Mouse (Mus musculus) CH12.LX (cell line): ENCODE measurements around the gene Tmem44. TPM values are rescaled to one million over a fixed set of nuclear protein-coding genes. Genes with fewer than 3 reads are reported as not detected.
A peak's percentile ranks its signal among the peaks of the same experiment; 100 is the strongest.

Experiments
- DNase-seq: peaks from one replicate; pipeline ENCODE4 v3.0.0-alpha.2; 2013; ENCODE audit errors: extremely low read depth
- H3K27ac ChIP-seq: 2 replicates; pipeline ENCODE4 v1.5.1; 2012; ENCODE audit warnings: low read depth, mild to moderate bottlenecking, control low read depth, moderate library complexity; ENCODE audit not compliant: insufficient read depth
- H3K27me3 ChIP-seq: replicated peaks from 2 replicates; pipeline ENCODE3; 2012; ENCODE audit warnings: inconsistent platforms
- H3K36me3 ChIP-seq, 2 experiments: replicated peaks in 1 of 2; 2 replicates each; pipeline versions ENCODE3 to v1.6.1; 2012; ENCODE audit warnings: inconsistent platforms in 1 of 2, low read length in 1 of 2, mild to moderate bottlenecking in 1 of 2, mixed read lengths in 1 of 2, moderate library complexity in 1 of 2; ENCODE audit not compliant: control insufficient read depth in 1 of 2, insufficient read depth in 1 of 2
- H3K4me1 ChIP-seq, 2 experiments: 2 replicates each; pipeline ENCODE4 v1.6.1; 2012; ENCODE audit warnings: inconsistent platforms in 1 of 2, moderate library complexity in 1 of 2; ENCODE audit not compliant: insufficient read depth in 2 of 2, control insufficient read depth in 1 of 2
- H3K4me2 ChIP-seq: 2 replicates; pipeline ENCODE4 v1.6.1; 2012; ENCODE audit warnings: low read depth, mild to moderate bottlenecking, control low read depth; ENCODE audit not compliant: poor library complexity, insufficient read depth, severe bottlenecking
- H3K4me3 ChIP-seq, 3 experiments: fragments of 150-350 bp in 1 of 3; sonication (generic) in 1 of 3; replicated peaks in 1 of 3; 2 replicates each; pipeline versions ENCODE3 to v1.5.1; 2011 to 2012; ENCODE audit warnings: low read depth in 2 of 3, low read length in 2 of 3, mild to moderate bottlenecking in 2 of 3, moderate library complexity in 2 of 3, control low read depth in 1 of 3, improper control_type of control experiment in 1 of 3, inconsistent platforms in 1 of 3, mixed read lengths in 1 of 3; ENCODE audit not compliant: poor library complexity in 1 of 3
- H3K79me2 ChIP-seq: replicated peaks from 2 replicates; pipeline ENCODE4 v1.6.1; 2012; ENCODE audit warnings: mild to moderate bottlenecking, moderate library complexity; ENCODE audit not compliant: control insufficient read depth, poor library complexity, insufficient read depth, severe bottlenecking; ENCODE audit errors: extremely low read depth
- H3K9ac ChIP-seq: 2 replicates; pipeline ENCODE4 v1.6.1; 2012; ENCODE audit warnings: low read depth, mild to moderate bottlenecking, control low read depth, moderate library complexity; ENCODE audit not compliant: insufficient read depth
- H3K9me3 ChIP-seq: replicated peaks from 2 replicates; pipeline ENCODE3; 2012; ENCODE audit warnings: low read length, inconsistent platforms, mixed read lengths
- BHLHE40 ChIP-seq: IDR thresholded peaks from 2 replicates; pipeline ENCODE4 v1.6.1; 2011; ENCODE audit warnings: mild to moderate bottlenecking, low read depth, low read length, improper control_type of control experiment
- CHD2 ChIP-seq: IDR thresholded peaks from 2 replicates; pipeline ENCODE4 v1.6.1; 2011; ENCODE audit warnings: low read length, improper control_type of control experiment
- CTCF ChIP-seq, 2 experiments: IDR thresholded peaks in 1 of 2; conservative IDR thresholded peaks in 1 of 2; 2 replicates each; pipeline ENCODE4 v1.5.1; 2011 to 2012; ENCODE audit warnings: low read depth in 2 of 2, low read length in 2 of 2, improper control_type of control experiment in 1 of 2, inconsistent platforms in 1 of 2, mild to moderate bottlenecking in 1 of 2, moderate library complexity in 1 of 2
- E2F4 ChIP-seq: IDR thresholded peaks from 2 replicates; pipeline ENCODE4 v1.6.1; 2011; ENCODE audit warnings: low read depth, low read length, improper control_type of control experiment; ENCODE audit not compliant: insufficient replicate concordance
- ELF1 ChIP-seq: IDR thresholded peaks from 2 replicates; pipeline ENCODE4 v1.6.1; 2014; ENCODE audit warnings: low read depth, mild to moderate bottlenecking, inconsistent platforms, low read length, improper control_type of control experiment
- EP300 ChIP-seq: IDR thresholded peaks from 2 replicates; pipeline ENCODE4 v1.6.1; 2011; ENCODE audit warnings: low read length, improper control_type of control experiment
- ETS1 ChIP-seq: conservative IDR thresholded peaks from 2 replicates; pipeline ENCODE4 v1.6.1; 2012; ENCODE audit warnings: low read depth, mild to moderate bottlenecking, inconsistent platforms, low read length, improper control_type of control experiment, moderate library complexity
- GABPA ChIP-seq: IDR thresholded peaks from 2 replicates; pipeline ENCODE4 v1.6.1; 2012; ENCODE audit warnings: low read depth, low read length, improper control_type of control experiment, inconsistent platforms; ENCODE audit not compliant: insufficient replicate concordance
- HCFC1 ChIP-seq: IDR thresholded peaks from 2 replicates; pipeline ENCODE4 v1.6.1; 2012; ENCODE audit warnings: low read depth, mild to moderate bottlenecking, inconsistent platforms, low read length, improper control_type of control experiment
- IRF4 ChIP-seq: IDR thresholded peaks from 2 replicates; pipeline ENCODE4 v1.6.1; 2014; ENCODE audit warnings: low read depth, mild to moderate bottlenecking, inconsistent platforms, low read length, improper control_type of control experiment
- JUN ChIP-seq: IDR thresholded peaks from 2 replicates; pipeline ENCODE4 v1.6.1; 2011; ENCODE audit warnings: low read depth, mild to moderate bottlenecking, low read length, improper control_type of control experiment, moderate library complexity; ENCODE audit not compliant: insufficient read depth
- MAFK ChIP-seq: IDR thresholded peaks from 2 replicates; pipeline ENCODE4 v1.6.1; 2011; ENCODE audit warnings: low read length, improper control_type of control experiment; ENCODE audit not compliant: insufficient replicate concordance
- MAX ChIP-seq: IDR thresholded peaks from 2 replicates; pipeline ENCODE4 v1.6.1; 2011; ENCODE audit warnings: low read length, improper control_type of control experiment
- MXI1 ChIP-seq: IDR thresholded peaks from 2 replicates; pipeline ENCODE4 v1.6.1; 2011; ENCODE audit warnings: mild to moderate bottlenecking, low read depth, low read length, improper control_type of control experiment
- MYC ChIP-seq: IDR thresholded peaks from 2 replicates; pipeline ENCODE4 v1.6.1; 2011; ENCODE audit warnings: low read depth, mild to moderate bottlenecking, improper control_type of control experiment, low read length
- NRF1 ChIP-seq: IDR thresholded peaks from 2 replicates; pipeline ENCODE4 v1.6.1; 2014; ENCODE audit warnings: low read depth, mild to moderate bottlenecking, inconsistent platforms, low read length, improper control_type of control experiment, moderate library complexity
- PAX5 ChIP-seq: IDR thresholded peaks from 2 replicates; pipeline ENCODE4 v1.6.1; 2012; ENCODE audit warnings: low read length, inconsistent platforms, mixed read lengths
- POLR2A ChIP-seq: IDR thresholded peaks from 2 replicates; pipeline ENCODE4 v1.6.1; 2011; ENCODE audit warnings: low read depth, mild to moderate bottlenecking, improper control_type of control experiment, low read length
- POLR2AphosphoS2 ChIP-seq: IDR thresholded peaks from 2 replicates; pipeline ENCODE4 v1.6.1; 2011; ENCODE audit warnings: low read depth, low read length, improper control_type of control experiment
- RAD21 ChIP-seq: IDR thresholded peaks from 2 replicates; pipeline ENCODE4 v1.6.1; 2011; ENCODE audit warnings: low read depth, mild to moderate bottlenecking, low read length, improper control_type of control experiment, moderate library complexity
- RCOR1 ChIP-seq: conservative IDR thresholded peaks from 2 replicates; pipeline ENCODE4 v1.6.1; 2012; ENCODE audit warnings: low read depth, mild to moderate bottlenecking, inconsistent platforms, low read length, improper control_type of control experiment
- SIN3A ChIP-seq: IDR thresholded peaks from 2 replicates; pipeline ENCODE4 v1.6.1; 2012; ENCODE audit warnings: low read length, improper control_type of control experiment, inconsistent platforms
- TBP ChIP-seq: conservative IDR thresholded peaks from 2 replicates; pipeline ENCODE4 v1.6.1; 2011; ENCODE audit warnings: low read depth, low read length, improper control_type of control experiment
- TCF12 ChIP-seq: IDR thresholded peaks from 2 replicates; pipeline ENCODE4 v1.6.1; 2014; ENCODE audit warnings: low read depth, mild to moderate bottlenecking, inconsistent platforms, low read length, improper control_type of control experiment
- ZKSCAN1 ChIP-seq: IDR thresholded peaks from 2 replicates; pipeline ENCODE4 v1.6.1; 2012; ENCODE audit warnings: low read depth, inconsistent platforms, low read length, improper control_type of control experiment, borderline replicate concordance
- ZMIZ1 ChIP-seq: IDR thresholded peaks from 2 replicates; pipeline ENCODE4 v1.6.1; 2012; ENCODE audit warnings: low read depth, mild to moderate bottlenecking, inconsistent platforms, low read length, improper control_type of control experiment
- ZNF384 ChIP-seq: IDR thresholded peaks from 2 replicates; pipeline ENCODE4 v1.6.1; 2012; ENCODE audit warnings: low read depth, low read length, improper control_type of control experiment, inconsistent platforms
- dilution Hi-C: fragments of 300-500 bp; cut with MboI; formaldehyde crosslinking; loops from 2 replicates; pipeline ENCODE4 v1.14.3; 2020; ENCODE audit warnings: low sequenced_read_pairs; ENCODE audit not compliant: extremely low pct_unique_long_range_greater_than_20kb, extremely low pct_ligation_motif_present
- in situ Hi-C: fragments of 300-500 bp; cut with MboI; formaldehyde crosslinking; loops from 3 replicates; pipeline ENCODE4 v1.14.3; 2019; ENCODE audit warnings: low sequenced_read_pairs, low pct_ligation_motif_present, low pct_unique_long_range_greater_than_20kb, mixed read lengths
- polyA plus RNA-seq: library from polyadenylated mRNA; unstranded; fragments of >175 nt; gene quantifications from 2 replicates; pipeline ENCODE4 v1.2.1, GENCODE M21; 2012; ENCODE audit warnings: low read depth; ENCODE audit not compliant: insufficient read length
- total RNA-seq, 2 experiments: library from RNA; depleted of rRNA; stranded (reverse); fragments of 300-350 nt in 1 of 2; fragments of >200 nt in 1 of 2; gene quantifications; 2 replicates each; pipeline ENCODE4 v1.2.3; 2012 to 2014

The Tmem44 gene
- total and polyA plus RNA-seq, 3 experiments, result 0.16 to 0.70 (median 0.51) TPM

DNA sequence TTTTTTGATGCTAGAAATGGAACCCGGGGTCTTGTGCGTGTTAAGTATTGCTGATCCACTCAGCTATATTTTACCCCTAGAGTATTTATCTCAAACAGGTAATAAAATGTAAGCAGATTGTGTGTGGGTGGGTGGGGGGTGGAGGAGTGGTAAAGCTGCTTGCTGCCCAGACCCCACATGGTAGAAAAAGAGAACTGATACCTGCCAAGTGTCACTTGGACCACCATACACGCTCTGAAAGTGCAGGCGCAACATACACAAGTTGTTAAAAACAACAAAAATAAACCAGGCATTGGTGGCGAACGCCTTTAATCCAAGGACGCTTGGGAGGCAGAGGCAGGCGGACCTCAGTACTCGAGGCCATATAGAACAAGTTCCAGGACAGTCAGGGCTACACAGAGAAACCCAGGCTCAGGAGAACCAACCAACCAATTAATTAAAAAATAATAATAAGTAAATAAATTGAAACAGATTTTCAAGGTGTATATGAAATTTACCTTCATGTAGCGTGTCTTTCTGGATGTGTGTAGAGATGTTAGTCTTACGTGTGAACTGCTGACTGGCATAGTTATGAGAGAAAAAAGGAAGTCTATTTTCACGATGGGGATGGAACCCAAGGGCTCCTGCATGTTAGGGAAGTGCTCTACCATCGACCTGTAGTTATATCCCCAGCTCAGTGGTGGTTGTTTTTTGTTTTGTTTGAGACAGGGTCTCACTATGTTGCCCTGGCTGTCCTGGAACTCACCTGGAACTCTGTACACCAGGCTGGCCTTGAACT lies 38.9 kb downstream of the Tmem44 start:
- H3K27ac ChIP-seq, result no peak overlapping the region

DNA sequence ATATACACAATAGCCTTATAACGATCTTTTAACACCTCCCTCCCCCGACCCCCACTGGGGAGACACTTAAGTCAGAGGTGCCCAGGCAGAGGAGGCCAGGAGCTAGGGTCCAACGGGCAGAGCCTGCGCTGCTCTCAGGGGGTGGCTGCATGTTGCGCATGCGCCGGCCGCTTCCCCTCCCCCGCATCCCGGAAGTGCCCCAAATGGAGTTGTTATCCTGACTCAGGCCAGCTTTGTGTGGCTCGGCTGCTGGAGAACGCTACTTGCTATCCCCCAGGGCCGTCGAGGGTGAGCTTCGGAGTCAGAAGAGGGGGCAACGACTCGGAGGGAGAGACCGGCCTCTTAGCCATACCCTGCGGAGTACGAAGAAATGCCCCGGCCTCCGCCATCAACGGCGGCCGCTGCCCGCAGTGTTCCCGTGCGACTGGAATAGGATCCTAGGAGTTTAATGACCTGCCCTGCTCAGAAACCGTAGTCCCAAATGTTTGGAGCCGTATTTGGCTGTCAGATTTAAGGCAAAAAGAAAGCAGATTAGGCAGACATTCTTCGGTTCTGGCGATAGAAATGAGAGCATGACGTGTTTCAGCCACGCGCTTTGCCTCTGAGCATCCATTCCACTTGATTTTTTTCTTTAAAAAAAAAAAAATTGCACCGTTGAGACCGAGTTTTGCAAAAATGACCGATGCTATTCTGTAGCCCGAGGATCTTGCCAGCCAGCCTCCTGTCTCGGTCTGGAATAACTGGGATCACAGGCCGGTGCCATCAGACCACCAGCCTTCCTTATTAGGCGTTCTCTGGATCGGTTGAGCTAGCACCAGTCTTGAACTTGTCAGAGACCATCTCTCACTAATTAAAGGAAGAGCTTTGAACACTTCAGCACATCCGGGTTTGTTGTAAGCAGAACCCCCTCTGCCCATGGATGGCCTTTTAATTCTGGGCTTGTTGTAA lies 39.9 kb downstream of the Tmem44 start:
- Histone ChIP-seq H3K27ac (peak overlapping the region; percentile 40), H3K27me3 (peaks cover 3% of the 10 kb centered on the region), H3K4me1 (peaks cover 5 to 24% of the 10 kb centered on the region in 2 experiments), H3K36me3 (no peaks in the 10 kb centered on the region), H3K9ac (peak overlapping the region; percentile 79), H3K9me3 (peaks cover 6% of the 10 kb centered on the region), H3K79me2 (no peaks in the 10 kb centered on the region), H3K4me2 (peak overlapping the region; percentile 93), H3K4me3 (peak overlapping the region; percentile 69 to 98 (median 73))
- DNase-seq, result peak; percentile 92
- in situ Hi-C loops (loop anchor here (5.0 kb wide), 1 partner anchor 133 kb away; no protein-coding TSS in a partner anchor), dilution Hi-C loops (no loop called here)
- TF ChIP-seq HCFC1 (peak; percentile 74), RAD21 (no peak), CHD2 (peak; percentile 87), NRF1 (peak; percentile 99), TBP (peak; percentile 81; the same call in 1 of the 2 replicates), TCF12 (peak; percentile 93), POLR2AphosphoS2 (peak; percentile 92), ZMIZ1 (peak; percentile 78; the same call in 1 of the 2 replicates), E2F4 (no peak), JUN (no peak), MXI1 (peak; percentile 62), ZNF384 (peak; percentile 65), MAX (peak; percentile 57; the same call in 1 of the 2 replicates), POLR2A (peak; percentile 92), GABPA (no peak), MYC (peak; percentile 91), PAX5 (no peak), CTCF (conservative IDR thresholded peaks at IDR 0.05 in 1 of 2, IDR thresholded peaks at IDR 0.05 in 1 of 2; ENCODE audit: low read depth in 2 of 2, low read length in 2 of 2) (no peak), MAFK (no peak), EP300 (no peak)

More for the DNA sequence above, 38.9 kb downstream of the Tmem44 start:
- peak overlapping the region; percentile 69 to 98 (median 73) for H3K4me3 ChIP-seq
- dilution Hi-C loops (no loop called here), in situ Hi-C loops (loop anchor here (5.0 kb wide), 1 partner anchor 134 kb away; no protein-coding TSS in a partner anchor)
- H3K36me3 ChIP-seq, result no peaks in the 10 kb centered on the region
- TF ChIP-seq MAX, result peak; percentile 76
- TF ChIP-seq ETS1, result peak; percentile 26; the same call in 1 of the 2 replicates
- TF ChIP-seq CTCF (conservative IDR thresholded peaks at IDR 0.05 in 1 of 2, IDR thresholded peaks at IDR 0.05 in 1 of 2; ENCODE audit: low read depth in 2 of 2, low read length in 2 of 2), result no peak
- TF ChIP-seq E2F4, result no peak
- no peak for TF ChIP-seq ZKSCAN1
- 0 out of 2 replicates have a peak, but pooled peaks have one; percentile 21 for TF ChIP-seq MAFK
- TF ChIP-seq MXI1, result peak; percentile 48
- TF ChIP-seq IRF4, result peak; percentile 89
- 0 out of 2 replicates have a peak, but pooled peaks have one; percentile 4 for TF ChIP-seq ELF1
- TF ChIP-seq SIN3A, result peak; percentile 49; the same call in 1 of the 2 replicates
- no peak for TF ChIP-seq ZNF384
- no peak for TF ChIP-seq ZMIZ1
- TF ChIP-seq NRF1, result no peak
- TF ChIP-seq CHD2, result no peak
- no peak for TF ChIP-seq POLR2AphosphoS2
- 0 out of 2 replicates have a peak, but pooled peaks have one; percentile 23 for TF ChIP-seq RCOR1
- peak; percentile 33; the same call in 1 of the 2 replicates for TF ChIP-seq TCF12
- no peak for TF ChIP-seq BHLHE40
- no peak for TF ChIP-seq RAD21
- peak; percentile 45 for TF ChIP-seq EP300
- peak; percentile 82 for TF ChIP-seq MYC
- peak overlapping the region; percentile 93 for H3K4me2 ChIP-seq
- peak; percentile 46 for DNase-seq
- H3K9ac ChIP-seq, result peak overlapping the region; percentile 79
- H3K9me3 ChIP-seq, result peaks cover 6% of the 10 kb centered on the region
- peaks cover 5 to 24% of the 10 kb centered on the region in 2 experiments for H3K4me1 ChIP-seq
- peaks cover 3% of the 10 kb centered on the region for H3K27me3 ChIP-seq
- H3K79me2 ChIP-seq, result no peaks in the 10 kb centered on the region
